Mouse (Mus musculus): ENCODE results near the gene Arrdc5.

- no peak for TF ChIP-seq GATA1 (IDR thresholded peaks at IDR 0.05; ENCODE audit: borderline replicate concordance, low read length)
- no peak for TF ChIP-seq FLI1 (IDR thresholded peaks at IDR 0.05; ENCODE audit: low read length)
Measured at GRCm38 (mm10) chr17:56296201-56296600, 3.9 kb downstream of the Arrdc5 start.

Data from megakaryocyte, embryonic 14.5 days (primary cell).